Mouse (Mus musculus) forebrain, embryonic 15.5 days (tissue): ENCODE measurements at regions not wholly inside any gene's neighbourhood (a gene's known extent, or its start where the extent isn't known, plus 50 kb on each side); places are given as distances from the start of the nearest gene placed in this dataset.

Experiments
- ATAC-seq: fragments of 200-750 bp; cut with Nextera tagmentation; replicated peaks from 2 replicates; pipeline ENCODE4 v1.8.0; 2017; ENCODE audit warnings: mild to moderate bottlenecking, moderate TSS enrichment, moderate library complexity
- H3K27ac ChIP-seq: fragments of 300-500 bp; sonication (generic); replicated peaks from 2 replicates; pipeline ENCODE4 v1.5.1; 2015; ENCODE audit warnings: mild to moderate bottlenecking, inconsistent platforms
- H3K27me3 ChIP-seq: fragments of 300-500 bp; sonication (generic); 2 replicates; pipeline ENCODE4 v1.6.1; 2015; ENCODE audit warnings: inconsistent platforms
- H3K36me3 ChIP-seq: fragments of 300-500 bp; sonication (generic); 2 replicates; pipeline ENCODE4 v1.6.1; 2015; ENCODE audit warnings: mild to moderate bottlenecking, inconsistent platforms
- H3K4me1 ChIP-seq: fragments of 300-500 bp; sonication (generic); 2 replicates; pipeline ENCODE4 v1.6.1; 2015; ENCODE audit warnings: inconsistent platforms
- H3K4me2 ChIP-seq: fragments of 300-500 bp; sonication (generic); replicated peaks from 2 replicates; pipeline ENCODE4 v1.6.1; 2015; ENCODE audit warnings: mild to moderate bottlenecking, inconsistent platforms
- H3K4me3 ChIP-seq: fragments of 300-500 bp; sonication (generic); 2 replicates; pipeline ENCODE4 v1.5.1; 2015; ENCODE audit warnings: mild to moderate bottlenecking, inconsistent platforms
- H3K9ac ChIP-seq: fragments of 300-500 bp; sonication (generic); replicated peaks from 2 replicates; pipeline ENCODE4 v1.6.1; 2015; ENCODE audit warnings: mild to moderate bottlenecking, inconsistent platforms
- H3K9me3 ChIP-seq: fragments of 300-500 bp; sonication (generic); 2 replicates; pipeline ENCODE4 v1.6.1; 2016; ENCODE audit warnings: inconsistent platforms
- WGBS: fragments of 180-500 bp; shearing (Covaris S2); methylation state at CpG from one replicate; pipeline ENCODE4 v1.1.7; 2015; ENCODE audit warnings: mixed read lengths; 5-methylcytosine and 5-hydroxymethylcytosine counted together

DNA sequence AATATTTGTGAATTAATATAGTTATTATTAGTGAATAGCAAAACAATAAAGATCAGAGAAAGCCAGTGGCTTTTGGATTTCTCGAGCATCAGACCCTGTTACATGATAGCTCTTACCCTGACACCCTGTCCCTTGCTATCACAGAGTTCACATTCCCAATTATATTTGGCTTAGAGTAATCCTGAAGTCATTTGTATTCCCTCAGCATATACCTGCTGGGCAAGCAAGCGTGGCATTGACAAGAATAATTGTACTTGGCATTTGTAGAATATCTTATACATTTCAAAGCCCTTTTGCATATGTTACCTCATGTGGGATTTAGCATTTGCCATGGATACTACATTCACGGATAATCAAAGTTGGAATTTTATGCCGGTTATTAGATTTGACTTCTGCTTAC is 692.0 kb downstream of the Nedd1 start:
- WGBS: 70% methylated on average over 4 of the region's 4 CpGs
- no peak overlapping the region for H3K4me2 ChIP-seq

DNA sequence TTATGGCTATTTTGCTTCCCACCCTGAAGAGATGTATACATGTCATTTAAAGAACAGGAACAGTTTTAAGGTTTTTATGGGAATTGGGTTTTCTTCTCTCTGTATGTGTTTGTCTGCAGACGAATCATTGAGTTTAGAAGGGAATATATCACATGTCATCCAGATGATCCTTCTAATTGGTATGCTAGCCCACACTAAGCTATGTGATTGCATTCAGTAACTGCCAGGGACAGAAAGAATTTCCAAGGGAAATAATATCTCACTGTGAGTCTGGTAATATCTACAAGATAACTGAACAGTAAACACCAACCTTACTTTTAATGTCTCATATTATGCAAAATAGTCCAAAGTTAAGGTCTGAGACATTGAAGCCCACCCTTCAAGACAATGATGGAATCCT is 698.0 kb downstream of the Nedd1 start:
- Histone ChIP-seq H3K4me2 (no peak overlapping the region), H3K36me3 (no peaks in the 10 kb centered on the region), H3K9me3 (no peaks in the 10 kb centered on the region), H3K4me3 (no peak overlapping the region), H3K9ac (no peak overlapping the region), H3K27me3 (no peaks in the 10 kb centered on the region), H3K4me1 (peaks cover 6% of the 10 kb centered on the region), H3K27ac (no peak overlapping the region)
- 12% methylated on average over 1 of the region's 1 CpGs for WGBS
- no peak for ATAC-seq

More for the DNA sequence above, 692.0 kb downstream of the Nedd1 start:
- Histone ChIP-seq H3K9me3 (no peaks in the 10 kb centered on the region), H3K36me3 (no peaks in the 10 kb centered on the region), H3K27ac (no peak overlapping the region), H3K27me3 (no peaks in the 10 kb centered on the region), H3K9ac (no peak overlapping the region), H3K4me3 (no peak overlapping the region), H3K4me1 (no peaks in the 10 kb centered on the region)
- no peak for ATAC-seq

DNA sequence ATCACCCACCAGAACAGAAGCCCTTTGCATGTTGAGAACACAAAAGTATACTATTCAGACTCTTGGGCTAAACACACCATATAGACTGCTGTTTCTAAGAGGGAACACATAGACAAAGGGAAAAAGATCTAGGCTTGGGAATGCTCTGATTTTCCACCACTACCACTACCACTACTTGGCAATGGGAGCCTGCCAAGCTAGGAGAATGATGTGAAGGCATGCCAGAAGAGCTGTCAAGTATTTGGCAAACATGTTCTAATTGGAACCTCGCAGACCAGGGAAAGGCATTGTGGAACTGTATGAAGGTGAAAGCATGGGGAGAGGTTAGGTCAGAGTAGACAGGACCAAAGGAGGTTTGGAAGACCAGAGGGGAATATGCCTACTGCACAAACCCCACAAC is 701.2 kb downstream of the Nedd1 start:
- H3K27me3 ChIP-seq: no peaks in the 10 kb centered on the region
- H3K27ac ChIP-seq: no peak overlapping the region
- H3K9ac ChIP-seq: no peak overlapping the region
- H3K4me2 ChIP-seq: no peak overlapping the region
- no peaks in the 10 kb centered on the region for H3K9me3 ChIP-seq
- peaks cover 6% of the 10 kb centered on the region for H3K4me1 ChIP-seq
- 35% methylated on average over 1 of the region's 1 CpGs for WGBS
- no peak overlapping the region for H3K4me3 ChIP-seq
- ATAC-seq: no peak
- no peaks in the 10 kb centered on the region for H3K36me3 ChIP-seq

DNA sequence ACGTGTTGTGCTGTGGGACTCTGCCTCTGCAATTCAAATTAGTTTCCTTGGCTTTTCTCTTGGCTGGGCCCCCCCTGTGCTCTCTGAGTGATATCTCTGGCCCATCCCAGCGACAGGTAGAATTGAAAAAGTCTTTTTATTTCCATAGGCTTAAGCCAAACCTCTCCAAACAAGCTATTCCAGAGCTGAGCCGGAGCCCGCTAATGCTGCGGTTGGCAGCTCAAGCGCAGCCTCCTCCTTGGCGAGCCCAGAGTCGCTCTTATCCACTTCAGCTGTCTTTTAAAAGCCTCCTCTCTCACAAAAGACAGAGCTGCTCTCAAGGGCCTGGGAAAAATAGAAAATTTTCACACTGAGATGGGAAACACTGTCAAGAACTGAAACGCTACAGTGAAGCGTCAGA is 712.7 kb downstream of the Nedd1 start:
- H3K27me3 ChIP-seq: no peaks in the 10 kb centered on the region
- peak; percentile 35; the same call in 1 of the 2 replicates for ATAC-seq
- 6% methylated on average over 10 of the region's 10 CpGs for WGBS
- 0 out of 2 replicates have a peak overlapping the region, but pooled peaks have one; percentile 41 for H3K27ac ChIP-seq
- H3K9me3 ChIP-seq: no peaks in the 10 kb centered on the region
- no peaks in the 10 kb centered on the region for H3K36me3 ChIP-seq
- peaks cover 14% of the 10 kb centered on the region for H3K4me1 ChIP-seq
- H3K9ac ChIP-seq: no peak overlapping the region
- H3K4me3 ChIP-seq: no peak overlapping the region
- 0 out of 2 replicates have a peak overlapping the region, but pooled peaks have one; percentile 9 for H3K4me2 ChIP-seq

DNA sequence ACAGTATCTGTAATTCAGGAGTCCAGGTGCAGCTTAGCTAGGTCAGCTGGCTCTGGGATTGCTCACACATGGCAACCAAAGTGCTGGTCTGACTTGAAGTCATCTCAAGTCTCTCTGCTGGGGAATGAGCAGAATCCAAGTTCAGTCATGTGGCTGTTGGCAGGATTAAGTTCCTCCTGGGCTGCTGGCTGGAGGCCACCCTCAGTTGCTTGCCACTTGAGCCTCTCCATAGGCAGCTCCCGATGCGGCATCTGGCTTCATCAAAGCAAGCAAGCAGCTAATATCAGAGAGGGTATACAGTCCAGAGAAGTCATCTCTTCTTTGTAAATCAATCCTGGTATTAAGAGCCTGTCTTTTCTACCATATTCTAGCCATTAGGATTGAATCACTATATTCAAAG is 714.3 kb downstream of the Nedd1 start:
- WGBS: 61% methylated on average over 2 of the region's 2 CpGs
- Histone ChIP-seq H3K4me1 (peaks cover 14% of the 10 kb centered on the region), H3K4me3 (no peak overlapping the region), H3K27me3 (no peaks in the 10 kb centered on the region), H3K4me2 (no peak overlapping the region), H3K9me3 (no peaks in the 10 kb centered on the region), H3K9ac (no peak overlapping the region), H3K27ac (no peak overlapping the region), H3K36me3 (no peaks in the 10 kb centered on the region)
- ATAC-seq: no peak

DNA sequence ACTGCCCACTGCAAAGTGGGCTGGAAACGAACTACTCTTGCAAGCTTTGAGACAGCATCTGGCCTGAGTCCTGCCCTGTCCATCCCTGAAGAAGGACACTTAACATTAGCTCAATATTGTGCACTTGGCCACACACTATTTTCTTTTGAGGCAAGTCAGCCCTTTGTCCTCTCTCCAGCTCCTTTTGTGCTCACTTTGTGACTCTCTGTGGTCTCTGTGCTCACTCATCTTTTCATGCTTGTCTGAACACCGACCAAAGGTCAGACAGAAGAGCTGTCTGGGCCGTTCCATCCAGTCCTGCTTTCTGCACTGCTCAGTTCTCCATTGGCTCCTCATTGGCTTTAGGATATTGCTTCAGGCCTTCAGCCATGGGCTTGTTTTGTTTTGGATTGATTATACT is 715.8 kb downstream of the Nedd1 start:
- Histone ChIP-seq H3K27me3 (no peaks in the 10 kb centered on the region), H3K4me1 (peaks cover 14% of the 10 kb centered on the region), H3K9me3 (no peaks in the 10 kb centered on the region), H3K36me3 (no peaks in the 10 kb centered on the region), H3K4me2 (no peak overlapping the region), H3K4me3 (no peak overlapping the region), H3K9ac (no peak overlapping the region), H3K27ac (no peak overlapping the region)
- 25% methylated on average over 3 of the region's 3 CpGs for WGBS
- no peak for ATAC-seq

DNA sequence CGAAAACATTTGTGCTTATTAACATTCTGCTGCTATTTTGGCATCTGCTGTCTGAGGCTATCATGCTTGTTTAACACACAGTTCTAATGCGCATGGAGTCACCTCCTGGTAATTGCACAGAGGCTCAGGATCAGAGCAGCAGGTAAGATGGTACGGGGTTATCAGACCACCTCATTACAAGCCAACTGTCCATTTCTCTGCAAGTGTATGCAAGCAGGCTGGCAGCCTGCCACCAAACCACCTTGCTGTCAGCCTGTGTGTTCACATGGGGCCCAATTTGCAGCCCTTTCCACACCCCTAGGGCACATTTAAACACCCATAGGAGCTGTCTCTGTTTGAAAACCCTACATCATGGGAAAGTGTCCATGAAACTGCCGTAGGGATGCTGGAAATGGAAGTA is 731.2 kb downstream of the Nedd1 start:
- Histone ChIP-seq H3K9ac (no peak overlapping the region), H3K9me3 (no peaks in the 10 kb centered on the region), H3K27ac (no peak overlapping the region), H3K4me2 (no peak overlapping the region), H3K4me1 (peaks cover 19% of the 10 kb centered on the region), H3K36me3 (no peaks in the 10 kb centered on the region), H3K4me3 (no peak overlapping the region), H3K27me3 (no peaks in the 10 kb centered on the region)
- WGBS: 36% methylated on average over 4 of the region's 4 CpGs
- peak; percentile 68; the same call in 1 of the 2 replicates for ATAC-seq

DNA sequence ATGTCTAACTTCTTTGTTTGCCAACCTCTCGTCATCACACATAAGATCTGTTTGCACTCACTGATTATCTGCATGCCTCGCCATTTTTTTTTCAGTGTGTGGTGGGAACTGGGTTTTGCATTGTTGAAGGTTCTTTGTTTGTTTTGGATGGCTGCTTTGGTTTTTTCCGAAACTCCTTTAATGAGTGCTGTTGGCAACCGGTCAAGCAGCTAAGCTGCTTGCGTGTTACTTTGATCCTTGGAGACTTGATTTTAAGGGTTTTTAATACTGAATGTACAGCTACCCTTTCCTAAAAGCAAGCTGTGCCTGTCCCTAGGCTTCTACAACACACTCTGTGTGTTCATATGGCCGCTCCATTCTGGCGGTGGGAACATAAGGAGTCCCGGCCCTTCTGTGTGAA is 733.9 kb downstream of the Nedd1 start:
- Histone ChIP-seq H3K4me2 (no peak overlapping the region), H3K36me3 (no peaks in the 10 kb centered on the region), H3K27ac (no peak overlapping the region), H3K4me1 (peaks cover 19% of the 10 kb centered on the region), H3K9me3 (no peaks in the 10 kb centered on the region), H3K27me3 (no peaks in the 10 kb centered on the region), H3K9ac (no peak overlapping the region), H3K4me3 (no peak overlapping the region)
- WGBS: 8% methylated on average over 8 of the region's 8 CpGs
- ATAC-seq: no peak

DNA sequence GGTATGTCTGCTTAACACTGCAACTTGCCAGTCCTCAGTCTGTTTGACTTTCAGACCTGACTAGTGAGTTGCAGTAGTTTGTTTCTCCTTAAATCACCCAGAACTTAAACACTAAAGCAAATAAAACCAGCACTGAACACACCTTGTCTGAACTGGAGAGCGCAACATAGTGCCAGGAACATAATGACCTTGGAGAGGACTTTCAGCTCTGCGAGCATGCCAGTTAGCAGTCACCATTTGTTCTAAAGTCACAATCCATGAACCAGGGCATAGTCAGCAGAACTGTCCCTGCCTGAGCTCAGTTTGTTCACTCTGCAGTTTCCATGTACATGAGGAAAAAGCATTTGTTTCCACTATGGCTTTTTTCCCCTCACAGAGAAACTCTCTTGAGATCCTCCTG is 742.4 kb downstream of the Nedd1 start:
- Histone ChIP-seq H3K9ac (no peak overlapping the region), H3K4me1 (no peaks in the 10 kb centered on the region), H3K27me3 (no peaks in the 10 kb centered on the region), H3K4me2 (no peak overlapping the region), H3K27ac (no peak overlapping the region), H3K36me3 (no peaks in the 10 kb centered on the region), H3K4me3 (no peak overlapping the region), H3K9me3 (no peaks in the 10 kb centered on the region)
- no peak for ATAC-seq
- WGBS: 88% methylated on average over 2 of the region's 2 CpGs

DNA sequence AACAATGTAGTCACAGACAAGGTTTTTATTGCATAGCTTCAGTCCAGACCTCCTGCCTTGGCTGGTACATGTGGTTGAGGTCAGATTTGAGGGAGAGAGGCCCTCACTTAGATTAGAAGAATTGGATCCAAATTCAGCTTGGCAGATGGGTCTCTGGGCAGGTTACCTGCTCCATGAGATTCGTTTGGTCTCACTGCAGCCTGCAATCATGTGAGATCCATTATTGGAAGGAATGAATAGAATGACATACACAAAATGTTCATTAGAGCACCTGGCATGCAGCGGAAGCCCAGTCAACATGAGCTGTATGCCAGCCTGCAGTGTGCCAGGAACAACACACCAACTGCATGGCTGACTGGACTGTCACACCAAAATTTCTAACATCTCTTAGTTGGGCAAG is 750.3 kb downstream of the Nedd1 start:
- Histone ChIP-seq H3K4me1 (peaks cover 8% of the 10 kb centered on the region), H3K4me2 (no peak overlapping the region), H3K4me3 (no peak overlapping the region), H3K9me3 (no peaks in the 10 kb centered on the region), H3K9ac (no peak overlapping the region), H3K27ac (no peak overlapping the region), H3K27me3 (no peaks in the 10 kb centered on the region), H3K36me3 (no peaks in the 10 kb centered on the region)
- no peak for ATAC-seq
- WGBS: 56% methylated on average over 2 of the region's 2 CpGs

DNA sequence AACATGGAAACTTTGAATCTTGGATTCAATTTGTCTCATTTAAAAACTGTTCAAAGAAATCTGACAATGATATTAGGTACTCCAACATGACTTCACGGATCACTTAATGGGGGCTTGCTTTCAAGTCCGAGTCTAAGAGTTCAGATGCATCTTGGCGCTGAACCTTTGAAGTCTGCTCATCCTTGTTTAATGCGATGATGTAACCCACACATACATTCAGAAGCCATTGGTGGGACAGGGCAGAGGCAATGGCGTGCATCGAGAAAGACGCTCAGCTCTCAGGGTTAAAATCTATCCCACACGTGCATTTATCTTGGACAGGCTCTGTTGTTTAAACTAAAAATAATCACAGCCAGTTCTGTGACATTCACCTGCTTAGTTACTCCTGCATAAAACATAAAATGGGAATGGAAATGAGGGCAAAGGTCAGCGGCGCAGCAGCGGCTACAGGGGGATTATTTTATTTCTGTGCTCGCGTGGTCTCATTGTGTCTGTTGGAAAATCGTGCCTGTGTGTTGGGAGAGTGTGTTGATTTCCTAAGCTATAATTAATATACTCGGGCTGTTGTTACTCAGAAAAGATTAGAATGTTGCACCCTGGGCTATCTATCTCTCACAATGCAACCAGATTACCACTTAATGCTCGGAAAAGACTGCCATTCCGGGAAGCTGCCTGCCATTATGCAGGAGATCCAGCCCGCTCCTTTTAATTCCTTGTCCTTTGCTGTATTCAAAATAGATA is 754.5 kb downstream of the Nedd1 start:
- peak overlapping the region; percentile 41 for H3K27ac ChIP-seq
- no peaks in the 10 kb centered on the region for H3K27me3 ChIP-seq
- peak overlapping the region; percentile 35 for H3K4me2 ChIP-seq
- WGBS: 27% methylated on average over 18 of the region's 18 CpGs
- H3K4me3 ChIP-seq: peak overlapping the region; percentile 18
- H3K9ac ChIP-seq: 0 out of 2 replicates have a peak overlapping the region, but pooled peaks have one; percentile 22
- no peaks in the 10 kb centered on the region for H3K9me3 ChIP-seq
- H3K4me1 ChIP-seq: peaks cover 8% of the 10 kb centered on the region
- H3K36me3 ChIP-seq: no peaks in the 10 kb centered on the region
- peak; percentile 19; the same call in 1 of the 2 replicates for ATAC-seq

DNA sequence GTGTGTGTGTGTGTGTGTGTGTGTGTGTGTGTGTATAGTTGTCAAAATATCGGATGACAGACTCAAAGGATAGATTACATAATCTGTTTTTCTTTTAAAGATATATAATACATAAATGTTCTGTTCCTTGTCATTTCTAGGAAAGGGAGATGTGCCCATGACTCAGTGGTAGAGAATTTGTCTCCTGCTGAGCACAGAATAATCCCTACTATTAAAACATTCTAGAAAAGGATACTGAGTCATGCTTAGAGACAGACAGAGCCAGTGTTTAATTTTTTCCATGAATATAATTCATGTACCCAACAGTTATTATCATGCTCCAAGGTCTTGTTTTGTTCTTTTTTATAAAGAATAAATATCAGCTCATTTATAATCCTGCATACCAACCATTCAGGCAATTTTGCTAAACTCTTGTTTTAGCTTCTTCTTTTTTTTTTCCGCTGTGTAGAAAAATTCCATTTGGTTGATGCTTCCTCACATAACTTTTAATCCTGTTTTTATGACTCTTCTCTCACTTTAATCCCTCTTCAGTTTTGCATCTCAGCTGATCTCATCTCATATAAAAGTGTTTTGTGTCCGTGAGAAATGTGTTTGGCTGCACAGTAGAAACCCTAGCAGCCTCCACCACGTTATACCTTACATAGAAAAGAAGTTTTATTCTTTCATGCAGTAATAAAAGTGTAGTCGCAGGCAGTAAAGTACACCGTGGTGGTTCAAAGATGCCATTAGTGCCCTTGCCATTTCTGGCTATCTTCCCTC is 762.3 kb downstream of the Nedd1 start:
- ATAC-seq: no peak
- Histone ChIP-seq H3K27ac (no peak overlapping the region), H3K9me3 (no peaks in the 10 kb centered on the region), H3K4me3 (no peak overlapping the region), H3K27me3 (no peaks in the 10 kb centered on the region), H3K36me3 (no peaks in the 10 kb centered on the region), H3K4me1 (no peaks in the 10 kb centered on the region), H3K4me2 (no peak overlapping the region), H3K9ac (no peak overlapping the region)
- WGBS: 58% methylated on average over 6 of the region's 6 CpGs
